Mouse (Mus musculus): Measurements from ENCODE around the gene Adora3. TPM values are rescaled to one million over a fixed set of nuclear protein-coding genes. Genes with fewer than 3 reads are reported as not detected.

Adora3 gene
- polyA plus RNA-seq, 1 experiment: 0.19 TPM

DNA sequence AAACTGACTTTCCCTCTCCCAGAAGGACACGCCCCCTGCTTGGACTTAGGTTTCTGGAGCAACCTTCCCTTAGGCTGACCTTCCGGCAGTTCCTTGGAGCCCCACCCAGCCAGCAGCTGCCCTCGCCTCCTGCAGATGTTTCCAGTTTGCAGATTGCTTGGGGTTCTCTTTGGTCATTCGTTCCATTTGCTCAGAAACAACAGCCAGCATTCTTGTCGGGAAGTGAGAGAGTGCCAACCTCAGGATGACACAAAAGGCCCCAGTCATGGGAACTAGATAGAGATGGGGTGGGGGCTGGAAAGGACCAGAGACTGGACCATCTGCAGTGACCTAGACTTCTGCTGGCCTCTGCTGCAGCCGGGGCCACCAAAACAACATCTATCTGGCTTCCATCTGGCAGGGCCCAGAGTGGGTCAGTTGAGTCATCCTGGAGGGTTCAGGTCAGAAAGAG lies 23.3 kb downstream of the Adora3 start:
- H3K4me1 ChIP-seq (ENCODE audit: control insufficient read depth, insufficient read depth, low read length): peaks cover 5% of the 10 kb centered on the region
- peak; percentile 46 for DNase-seq
- no peaks in the 10 kb centered on the region for H3K36me3 ChIP-seq (ENCODE audit: control insufficient read depth, insufficient read depth, low read length)
- WGBS: 38% methylated on average over 6 of the region's 6 CpGs
- TF ChIP-seq CTCF (conservative IDR thresholded peaks at IDR 0.05; ENCODE audit: insufficient read depth, insufficient read length, low read depth, low read length) (no peak), POLR2A (IDR thresholded peaks at IDR 0.05; ENCODE audit: low read depth, low read length) (no peak)
- 0 out of 2 replicates have a peak overlapping the region, but pooled peaks have one; percentile 2 for H3K27ac ChIP-seq (ENCODE audit: insufficient read depth, low read depth, low read length)
- H3K4me3 ChIP-seq (ENCODE audit: insufficient read depth, low read depth, low read length): no peak overlapping the region
- H3K27me3 ChIP-seq (replicated peaks; ENCODE audit: control insufficient read depth, insufficient read depth, low read length): no peaks in the 10 kb centered on the region

DNA sequence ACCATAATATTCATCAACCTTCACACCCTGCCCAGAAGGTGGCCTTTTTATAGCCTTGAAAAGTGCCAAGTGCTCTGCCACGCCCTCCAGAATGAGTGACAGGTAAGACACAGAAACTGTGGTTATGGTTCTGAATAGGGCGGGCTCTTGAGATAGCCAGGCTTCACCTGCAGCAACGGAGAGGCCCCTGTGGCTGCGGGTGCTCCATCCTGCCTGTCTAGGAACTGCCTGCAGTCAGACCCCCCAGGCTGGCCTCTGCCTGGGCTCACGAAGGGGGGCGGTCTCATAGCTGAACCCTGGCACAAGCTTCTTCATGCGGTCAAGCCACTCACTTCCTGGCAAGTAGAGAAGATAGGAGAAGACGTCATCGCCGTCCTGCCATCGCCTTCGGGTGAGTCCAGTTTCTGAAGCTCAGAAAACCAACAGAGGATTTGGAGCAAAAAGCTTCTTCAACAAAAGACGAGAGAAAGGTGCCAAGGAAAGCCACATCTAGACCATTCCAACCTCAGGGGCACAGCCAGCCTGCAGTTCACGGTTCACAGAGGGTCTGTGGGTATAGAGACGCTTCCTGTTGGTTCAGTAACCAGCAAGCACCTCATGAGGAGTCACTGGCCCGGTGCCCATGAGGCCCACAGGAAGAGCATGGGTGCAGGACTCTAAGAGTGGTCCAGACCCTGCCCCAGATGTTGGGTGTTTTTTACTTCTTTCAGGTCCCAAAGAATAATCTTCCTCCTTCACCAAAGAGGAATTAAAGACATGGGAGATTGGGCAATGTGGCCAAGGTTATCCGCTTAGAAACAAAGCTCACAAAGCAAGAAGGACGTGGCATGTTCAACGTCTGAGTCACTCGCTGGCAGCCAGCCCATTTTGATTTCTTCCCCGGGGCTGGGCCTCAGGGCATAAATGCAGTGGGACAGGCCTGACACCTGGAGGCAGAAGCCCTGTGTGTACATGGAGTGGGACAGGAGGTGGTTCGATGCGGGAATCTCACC lies 24.2 kb downstream of the Adora3 start:
- no peak overlapping the region for H3K4me3 ChIP-seq (ENCODE audit: insufficient read depth, low read depth, low read length)
- peak; percentile 90 for DNase-seq
- no peak for TF ChIP-seq POLR2A (IDR thresholded peaks at IDR 0.05; ENCODE audit: low read depth, low read length)
- TF ChIP-seq CTCF (conservative IDR thresholded peaks at IDR 0.05; ENCODE audit: insufficient read depth, insufficient read length, low read depth, low read length): peak; percentile 68
- peak overlapping the region; percentile 41 for H3K27ac ChIP-seq (ENCODE audit: insufficient read depth, low read depth, low read length)
- H3K36me3 ChIP-seq (ENCODE audit: control insufficient read depth, insufficient read depth, low read length): no peaks in the 10 kb centered on the region
- H3K27me3 ChIP-seq (replicated peaks; ENCODE audit: control insufficient read depth, insufficient read depth, low read length): no peaks in the 10 kb centered on the region
- H3K4me1 ChIP-seq (ENCODE audit: control insufficient read depth, insufficient read depth, low read length): peaks cover 5% of the 10 kb centered on the region
- 57% methylated on average over 23 of the region's 23 CpGs for WGBS

DNA sequence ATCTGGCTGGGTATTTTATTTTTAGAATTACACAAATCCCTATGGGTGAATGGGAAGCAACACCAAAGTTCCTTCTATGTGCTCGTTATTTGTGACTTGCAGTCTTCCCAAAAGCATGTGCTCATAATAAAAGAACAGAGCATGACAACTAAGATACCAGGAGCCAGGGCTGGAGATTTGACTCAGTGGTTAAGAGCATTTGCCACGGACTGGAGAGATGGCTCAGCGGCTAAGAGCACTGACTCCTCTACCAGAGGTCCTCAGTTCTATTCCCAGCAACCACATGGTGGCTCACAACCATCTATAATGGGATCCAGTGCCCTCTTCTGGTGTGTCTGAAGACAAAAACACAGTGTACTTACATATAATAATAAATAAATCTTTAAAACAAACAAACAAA lies 26.2 kb downstream of the Adora3 start:
- H3K27ac ChIP-seq (ENCODE audit: insufficient read depth, low read depth, low read length): no peak overlapping the region
- no peaks in the 10 kb centered on the region for H3K36me3 ChIP-seq (ENCODE audit: control insufficient read depth, insufficient read depth, low read length)
- no peak for DNase-seq
- WGBS: 89% methylated on average over 3 of the region's 3 CpGs
- no peaks in the 10 kb centered on the region for H3K27me3 ChIP-seq (replicated peaks; ENCODE audit: control insufficient read depth, insufficient read depth, low read length)
- peaks cover 5% of the 10 kb centered on the region for H3K4me1 ChIP-seq (ENCODE audit: control insufficient read depth, insufficient read depth, low read length)
- H3K4me3 ChIP-seq (ENCODE audit: insufficient read depth, low read depth, low read length): no peak overlapping the region
- no peak for TF ChIP-seq CTCF (conservative IDR thresholded peaks at IDR 0.05; ENCODE audit: insufficient read depth, insufficient read length, low read depth, low read length)
- TF ChIP-seq POLR2A (IDR thresholded peaks at IDR 0.05; ENCODE audit: low read depth, low read length): no peak

DNA sequence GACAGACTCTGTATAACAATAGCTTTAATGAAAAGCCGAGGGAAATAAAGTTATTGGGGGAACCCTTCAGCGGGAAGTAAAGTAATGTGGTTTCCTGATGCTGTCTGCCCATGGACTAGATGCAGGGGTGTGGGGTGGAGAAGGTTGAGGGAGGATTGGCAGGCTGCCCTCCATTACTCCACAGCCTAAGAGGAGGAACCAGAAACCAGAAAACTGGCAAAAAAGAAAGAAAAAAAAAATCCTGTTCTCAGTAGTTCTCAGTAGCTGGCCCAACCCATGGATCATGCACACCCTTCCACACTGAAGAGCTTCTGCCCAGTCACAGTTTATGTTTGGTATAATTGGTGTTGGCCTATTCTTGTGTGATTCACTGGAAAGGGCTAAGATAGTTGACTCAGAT lies 27.7 kb downstream of the Adora3 start:
- Histone ChIP-seq H3K27ac (ENCODE audit: insufficient read depth, low read depth, low read length) (no peak overlapping the region), H3K36me3 (ENCODE audit: control insufficient read depth, insufficient read depth, low read length) (no peaks in the 10 kb centered on the region), H3K4me1 (ENCODE audit: control insufficient read depth, insufficient read depth, low read length) (peaks cover 5% of the 10 kb centered on the region; the same call in 1 of the 2 replicates), H3K27me3 (replicated peaks; ENCODE audit: control insufficient read depth, insufficient read depth, low read length) (no peaks in the 10 kb centered on the region), H3K4me3 (ENCODE audit: insufficient read depth, low read depth, low read length) (no peak overlapping the region)
- 61% methylated on average over 2 of the region's 2 CpGs for WGBS
- TF ChIP-seq POLR2A (IDR thresholded peaks at IDR 0.05; ENCODE audit: low read depth, low read length): no peak
- TF ChIP-seq CTCF (conservative IDR thresholded peaks at IDR 0.05; ENCODE audit: insufficient read depth, insufficient read length, low read depth, low read length): no peak
- DNase-seq: peak; percentile 28

DNA sequence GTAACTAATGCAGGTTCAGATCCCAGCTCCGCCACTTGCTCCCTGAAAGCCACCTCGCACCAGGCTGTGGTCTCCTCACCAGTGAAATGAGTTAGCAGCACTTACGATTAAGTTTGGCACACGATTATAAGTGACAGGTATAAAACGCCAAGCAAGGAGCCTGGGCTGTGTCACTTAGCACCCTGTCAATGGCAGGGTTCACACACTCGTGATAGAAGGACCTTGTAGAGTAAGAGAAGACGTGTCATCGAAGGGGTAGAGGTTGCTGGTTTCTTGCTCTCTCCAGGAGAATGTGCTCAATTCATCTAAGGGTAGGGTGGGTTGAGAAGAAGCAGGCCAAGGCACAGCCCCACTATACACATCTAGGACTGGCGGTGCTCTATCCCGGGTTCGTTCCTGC lies 28.2 kb downstream of the Adora3 start:
- Histone ChIP-seq H3K27me3 (replicated peaks; ENCODE audit: control insufficient read depth, insufficient read depth, low read length) (no peaks in the 10 kb centered on the region), H3K27ac (ENCODE audit: insufficient read depth, low read depth, low read length) (no peak overlapping the region), H3K36me3 (ENCODE audit: control insufficient read depth, insufficient read depth, low read length) (no peaks in the 10 kb centered on the region), H3K4me3 (ENCODE audit: insufficient read depth, low read depth, low read length) (no peak overlapping the region), H3K4me1 (ENCODE audit: control insufficient read depth, insufficient read depth, low read length) (peaks cover 5% of the 10 kb centered on the region; the same call in 1 of the 2 replicates)
- TF ChIP-seq CTCF (conservative IDR thresholded peaks at IDR 0.05; ENCODE audit: insufficient read depth, insufficient read length, low read depth, low read length): no peak
- TF ChIP-seq POLR2A (IDR thresholded peaks at IDR 0.05; ENCODE audit: low read depth, low read length): no peak
- 95% methylated on average over 11 of the region's 11 CpGs for WGBS
- DNase-seq: no peak

DNA sequence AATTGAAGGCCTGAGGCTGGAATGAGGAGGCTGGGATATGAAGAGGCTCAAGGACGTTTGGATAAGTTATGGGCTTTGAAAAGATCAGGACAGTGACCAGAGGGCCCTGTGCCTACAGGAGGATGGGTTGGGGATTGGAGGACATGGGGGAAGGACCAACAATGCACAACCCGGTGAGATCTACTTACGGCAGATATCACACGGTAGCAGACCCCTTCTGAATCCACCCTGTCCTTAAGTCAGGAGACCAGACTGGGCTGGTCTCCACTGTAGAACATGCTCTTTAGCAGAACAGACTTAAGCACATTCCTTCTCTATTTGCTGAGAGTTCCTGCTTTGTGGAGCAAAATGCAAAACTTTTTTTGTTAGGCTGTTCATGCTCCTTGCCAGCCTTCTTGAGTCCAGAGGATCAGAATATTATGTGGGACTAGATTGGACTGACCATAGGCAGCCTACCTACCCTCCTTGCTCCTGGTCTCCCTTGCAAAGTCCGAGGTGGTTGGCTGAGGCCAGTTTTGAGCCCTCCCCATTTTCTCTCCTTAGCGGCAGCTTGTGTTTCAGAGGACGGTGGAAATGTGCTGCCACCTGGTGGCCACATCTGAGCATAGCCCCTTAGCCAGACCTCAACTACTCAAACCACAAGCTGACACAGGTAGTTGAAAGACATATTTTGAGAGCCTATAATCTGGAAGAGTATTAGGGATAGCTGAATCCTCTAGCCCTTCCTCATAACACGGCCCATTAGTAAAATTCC lies 28.9 kb downstream of the Adora3 start:
- no peak for TF ChIP-seq POLR2A (IDR thresholded peaks at IDR 0.05; ENCODE audit: low read depth, low read length)
- TF ChIP-seq CTCF (conservative IDR thresholded peaks at IDR 0.05; ENCODE audit: insufficient read depth, insufficient read length, low read depth, low read length): peak; percentile 96
- Histone ChIP-seq H3K36me3 (ENCODE audit: control insufficient read depth, insufficient read depth, low read length) (no peaks in the 10 kb centered on the region), H3K27ac (ENCODE audit: insufficient read depth, low read depth, low read length) (no peak overlapping the region), H3K4me1 (ENCODE audit: control insufficient read depth, insufficient read depth, low read length) (peaks cover 4% of the 10 kb centered on the region; the same call in 1 of the 2 replicates), H3K27me3 (replicated peaks; ENCODE audit: control insufficient read depth, insufficient read depth, low read length) (no peaks in the 10 kb centered on the region), H3K4me3 (ENCODE audit: insufficient read depth, low read depth, low read length) (no peak overlapping the region)
- WGBS: 40% methylated on average over 8 of the region's 8 CpGs
- DNase-seq: peak; percentile 89
